Mouse (Mus musculus): ENCODE results near the gene Slc35f1. TPM values are rescaled to one million over a fixed set of nuclear protein-coding genes. Genes with fewer than 3 reads are reported as not detected.

Slc35f1 gene
- polyA plus RNA-seq, 1 experiment = 52.7 TPM

DNA sequence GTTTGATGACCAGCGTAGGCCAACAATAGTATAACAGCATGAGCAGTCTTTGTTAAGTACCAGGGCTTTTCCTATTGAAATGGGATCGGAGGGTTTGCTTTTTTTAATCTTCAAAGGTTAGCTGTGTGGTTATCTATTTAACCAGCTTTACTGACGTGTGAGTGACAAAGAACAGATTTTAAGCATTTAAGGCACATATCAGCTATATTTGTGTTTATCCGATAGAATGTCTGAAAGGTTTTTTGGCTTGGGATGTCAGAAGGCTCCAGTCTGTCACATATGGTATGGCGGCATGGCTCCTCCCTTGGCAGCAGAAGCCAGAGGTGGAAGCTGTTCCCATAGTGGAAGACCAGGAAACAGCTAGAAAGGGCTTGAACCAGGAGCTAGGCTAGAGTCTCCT, 36.3 kb downstream of the Slc35f1 start:
- TF ChIP-seq CTCF (IDR thresholded peaks at IDR 0.05; ENCODE audit: borderline replicate concordance, extremely low read depth, insufficient read depth, insufficient read length) (no peak), POLR2A (IDR thresholded peaks at IDR 0.05; ENCODE audit: borderline replicate concordance, extremely low read depth, insufficient read depth, insufficient read length, poor library complexity, severe bottlenecking) (no peak)
- no peak for DNase-seq (ENCODE audit: low read depth)

- peak; percentile 97 for DNase-seq (ENCODE audit: low read depth)
- TF ChIP-seq CTCF (IDR thresholded peaks at IDR 0.05; ENCODE audit: borderline replicate concordance, extremely low read depth, insufficient read depth, insufficient read length) = no peak
- TF ChIP-seq POLR2A (IDR thresholded peaks at IDR 0.05; ENCODE audit: borderline replicate concordance, extremely low read depth, insufficient read depth, insufficient read length, poor library complexity, severe bottlenecking) = no peak
These were observed 52.5 kb downstream of the Slc35f1 start for GRCm38 (mm10) chr10:52742671-52743379.

- DNase-seq (ENCODE audit: low read depth) = peak; percentile 36
- TF ChIP-seq CTCF (IDR thresholded peaks at IDR 0.05; ENCODE audit: borderline replicate concordance, extremely low read depth, insufficient read depth, insufficient read length) = no peak
- TF ChIP-seq POLR2A (IDR thresholded peaks at IDR 0.05; ENCODE audit: borderline replicate concordance, extremely low read depth, insufficient read depth, insufficient read length, poor library complexity, severe bottlenecking) = no peak
These were observed 53.5 kb downstream of the Slc35f1 start for GRCm38 (mm10) chr10:52743831-52744230.

GRCm38 (mm10) chr10:52748028-52748597, 57.8 kb downstream of the Slc35f1 start:
- DNase-seq (ENCODE audit: low read depth) = peak; percentile 69
- TF ChIP-seq POLR2A (IDR thresholded peaks at IDR 0.05; ENCODE audit: borderline replicate concordance, extremely low read depth, insufficient read depth, insufficient read length, poor library complexity, severe bottlenecking) = no peak
- no peak for TF ChIP-seq CTCF (IDR thresholded peaks at IDR 0.05; ENCODE audit: borderline replicate concordance, extremely low read depth, insufficient read depth, insufficient read length)

- TF ChIP-seq POLR2A (IDR thresholded peaks at IDR 0.05; ENCODE audit: borderline replicate concordance, extremely low read depth, insufficient read depth, insufficient read length, poor library complexity, severe bottlenecking) = no peak
- no peak for TF ChIP-seq CTCF (IDR thresholded peaks at IDR 0.05; ENCODE audit: borderline replicate concordance, extremely low read depth, insufficient read depth, insufficient read length)
These were observed 65.8 kb downstream of the Slc35f1 start for GRCm38 (mm10) chr10:52755949-52756679.

DNA sequence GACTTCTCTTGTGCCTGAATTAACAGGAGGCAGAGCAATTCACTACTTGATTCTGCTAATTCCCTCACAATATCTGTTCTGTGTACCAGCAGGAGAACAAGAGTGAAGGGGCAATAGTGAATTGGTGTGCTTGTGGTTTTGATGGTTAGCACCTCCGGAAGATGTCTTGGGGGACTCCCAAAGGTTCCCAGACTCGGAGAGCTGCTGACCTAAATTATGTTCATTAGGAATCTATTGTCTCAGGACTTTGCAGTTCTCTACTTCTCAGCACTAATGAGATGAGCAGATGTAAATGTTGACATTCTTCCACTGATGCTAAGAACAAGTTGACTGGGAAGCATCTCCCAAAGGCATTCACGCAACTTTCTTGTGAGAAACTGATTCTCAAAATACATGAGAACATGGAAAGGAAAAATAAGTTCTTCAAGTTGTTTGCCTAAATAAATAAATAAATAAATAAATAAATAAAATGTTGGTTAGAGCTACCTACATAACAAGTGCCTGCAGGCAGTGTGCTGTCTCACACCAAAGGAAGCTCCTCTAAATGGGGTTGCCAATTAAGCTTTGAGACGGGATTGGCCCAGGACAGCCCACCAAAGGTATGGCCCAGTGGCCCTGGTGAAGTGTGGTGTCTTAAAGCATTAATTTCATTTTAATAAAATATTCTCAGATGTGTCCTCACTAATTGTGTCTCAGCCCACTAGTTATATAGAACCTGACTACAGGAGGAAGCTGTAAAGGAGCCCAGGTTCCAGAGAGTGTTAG, 67.3 kb downstream of the Slc35f1 start:
- no peak for DNase-seq (ENCODE audit: low read depth)
- TF ChIP-seq CTCF (IDR thresholded peaks at IDR 0.05; ENCODE audit: borderline replicate concordance, extremely low read depth, insufficient read depth, insufficient read length) (no peak), POLR2A (IDR thresholded peaks at IDR 0.05; ENCODE audit: borderline replicate concordance, extremely low read depth, insufficient read depth, insufficient read length, poor library complexity, severe bottlenecking) (no peak)

More at GRCm38 (mm10) chr10:52755949-52756679, 65.8 kb downstream of the Slc35f1 start:
- no peak for DNase-seq (ENCODE audit: low read depth)

DNA sequence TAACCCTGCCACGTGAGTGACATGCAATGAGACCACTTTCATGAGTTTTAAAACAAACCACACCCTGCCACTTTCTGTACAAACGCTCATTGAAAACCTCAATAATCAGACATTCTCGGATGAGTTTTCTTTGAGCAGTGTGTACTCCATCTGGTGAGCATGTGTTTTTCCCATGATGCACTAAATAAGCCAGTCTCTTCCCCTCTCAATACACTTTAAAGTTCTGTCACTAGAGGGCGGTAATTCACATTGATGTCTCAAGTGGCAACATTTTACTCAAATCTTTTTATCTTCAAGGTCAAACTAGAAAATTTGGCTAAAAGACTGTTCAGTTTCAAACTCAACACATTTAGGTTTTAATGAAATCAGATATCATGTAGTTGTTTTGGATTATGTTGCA, 68.3 kb downstream of the Slc35f1 start:
- TF ChIP-seq CTCF (IDR thresholded peaks at IDR 0.05; ENCODE audit: borderline replicate concordance, extremely low read depth, insufficient read depth, insufficient read length) (0 out of 2 replicates have a peak, but pooled peaks have one; percentile 10), POLR2A (IDR thresholded peaks at IDR 0.05; ENCODE audit: borderline replicate concordance, extremely low read depth, insufficient read depth, insufficient read length, poor library complexity, severe bottlenecking) (no peak)
- peak; percentile 86 for DNase-seq (ENCODE audit: low read depth)

DNA sequence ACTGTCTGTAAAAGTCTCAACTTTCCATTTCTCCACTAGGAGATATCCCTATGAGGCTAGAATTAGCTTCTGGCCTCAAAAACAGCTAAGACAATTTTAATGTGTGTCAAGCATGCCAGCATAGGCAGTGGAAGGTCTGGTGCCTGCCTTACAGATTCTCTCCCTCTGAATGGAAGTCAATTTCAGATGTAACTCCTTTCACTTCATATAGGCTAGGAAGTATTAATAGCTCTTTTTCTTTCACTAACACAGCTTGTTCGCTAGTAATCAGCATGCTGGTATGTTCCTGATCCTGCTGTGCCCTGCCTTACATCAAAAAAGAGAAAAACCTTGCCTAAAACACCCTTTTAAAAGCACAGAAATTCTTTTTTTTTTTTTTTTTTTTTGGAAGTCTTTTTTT, 70.2 kb downstream of the Slc35f1 start:
- DNase-seq (ENCODE audit: low read depth) = no peak
- TF ChIP-seq POLR2A (IDR thresholded peaks at IDR 0.05; ENCODE audit: borderline replicate concordance, extremely low read depth, insufficient read depth, insufficient read length, poor library complexity, severe bottlenecking) (no peak), CTCF (IDR thresholded peaks at IDR 0.05; ENCODE audit: borderline replicate concordance, extremely low read depth, insufficient read depth, insufficient read length) (no peak)

DNA sequence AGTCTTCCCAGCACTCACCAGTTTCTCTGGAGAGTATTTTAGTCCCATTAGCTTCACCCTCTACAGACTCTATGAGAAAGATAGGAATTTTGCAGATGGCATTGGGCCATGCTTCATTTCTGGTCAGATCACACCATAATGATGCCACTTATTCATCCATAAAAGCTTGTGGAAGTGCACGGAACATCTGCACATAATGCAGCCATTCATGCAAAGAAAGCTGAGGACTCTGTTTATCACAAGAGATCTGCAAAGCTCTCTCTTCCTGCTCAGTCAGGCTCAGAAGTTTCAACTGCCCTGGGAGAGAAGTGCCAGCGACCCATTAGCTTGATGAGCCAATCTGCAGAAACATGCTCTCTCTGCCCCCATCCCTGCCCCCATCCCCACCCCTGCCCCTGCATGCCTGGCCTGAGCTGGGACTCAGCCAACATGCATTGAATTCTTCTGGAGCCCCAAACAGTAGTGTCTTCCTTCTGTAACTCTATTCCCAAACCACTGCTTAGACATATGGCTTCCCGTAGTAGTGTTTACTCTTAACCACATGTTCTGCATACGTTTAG, 89.7 kb downstream of the Slc35f1 start:
- TF ChIP-seq POLR2A (IDR thresholded peaks at IDR 0.05; ENCODE audit: borderline replicate concordance, extremely low read depth, insufficient read depth, insufficient read length, poor library complexity, severe bottlenecking) (no peak), CTCF (IDR thresholded peaks at IDR 0.05; ENCODE audit: borderline replicate concordance, extremely low read depth, insufficient read depth, insufficient read length) (no peak)
- peak; percentile 70 for DNase-seq (ENCODE audit: low read depth)

DNA sequence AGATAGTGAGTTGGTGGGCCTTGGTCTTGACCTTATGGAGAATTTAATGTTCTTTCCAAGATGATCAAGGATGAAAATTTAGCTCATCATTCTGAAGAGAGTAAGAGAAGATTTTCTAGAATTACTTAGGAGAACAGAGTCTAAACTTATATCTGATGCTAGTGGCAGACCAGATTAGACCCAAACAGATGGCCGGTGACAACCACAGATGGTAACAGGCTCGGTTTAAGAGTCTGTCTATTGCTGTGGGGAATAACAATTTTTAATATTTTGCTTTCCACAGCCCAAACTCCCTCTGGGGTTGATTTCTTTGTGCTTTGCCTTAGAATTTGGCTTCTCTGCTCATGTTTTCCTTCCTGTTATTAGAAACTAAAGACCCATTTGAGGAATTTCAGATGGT, 96.7 kb downstream of the Slc35f1 start:
- peak; percentile 66 for DNase-seq (ENCODE audit: low read depth)
- no peak for TF ChIP-seq POLR2A (IDR thresholded peaks at IDR 0.05; ENCODE audit: borderline replicate concordance, extremely low read depth, insufficient read depth, insufficient read length, poor library complexity, severe bottlenecking)
- no peak for TF ChIP-seq CTCF (IDR thresholded peaks at IDR 0.05; ENCODE audit: borderline replicate concordance, extremely low read depth, insufficient read depth, insufficient read length)
